Mouse (Mus musculus): Measurements from ENCODE around the gene Slc16a11. TPM values are rescaled to one million over a fixed set of nuclear protein-coding genes. Genes with fewer than 3 reads are reported as not detected.
A peak's percentile ranks its signal among the peaks of the same experiment; 100 is the strongest.

Gene Slc16a11
- polyA plus RNA-seq, 1 experiment from 2014 or later: 1.5 TPM

- H3K4me3 ChIP-seq: no peak overlapping the region
- no peaks in the 10 kb centered on the region for H3K4me1 ChIP-seq (replicated peaks)
- H3K9me3 ChIP-seq: peaks cover 2% of the 10 kb centered on the region; the same call in 1 of the 2 replicates
- no peak for DNase-seq (ENCODE audit: low spot score)
- H3K36me3 ChIP-seq: no peaks in the 10 kb centered on the region
- H3K27ac ChIP-seq: no peak overlapping the region
- whole genome bisulfite sequencing: 95% methylated on average over 4 of the region's 4 CpGs
- no peaks in the 10 kb centered on the region for H3K27me3 ChIP-seq (ENCODE audit: insufficient read depth, poor library complexity, severe bottlenecking)
These were observed 32.1 kb upstream of the Slc16a11 start for GRCm38 (mm10) chr11:70180496-70180895.

GRCm38 (mm10) chr11:70185120-70185519 is 27.4 kb upstream of the Slc16a11 start:
- Histone ChIP-seq H3K36me3 (no peaks in the 10 kb centered on the region), H3K4me3 (no peak overlapping the region), H3K27me3 (ENCODE audit: insufficient read depth, poor library complexity, severe bottlenecking) (no peaks in the 10 kb centered on the region), H3K4me1 (replicated peaks) (no peaks in the 10 kb centered on the region), H3K9me3 (no peaks in the 10 kb centered on the region), H3K27ac (no peak overlapping the region)
- 85% methylated on average over 7 of the region's 7 CpGs for WGBS
- DNase-seq (ENCODE audit: low spot score): no peak

GRCm38 (mm10) chr11:70189319-70190134 is 23.0 kb upstream of the Slc16a11 start:
- Histone ChIP-seq H3K4me3 (no peak overlapping the region), H3K27ac (no peak overlapping the region), H3K9me3 (no peaks in the 10 kb centered on the region), H3K36me3 (no peaks in the 10 kb centered on the region), H3K4me1 (replicated peaks) (no peaks in the 10 kb centered on the region), H3K27me3 (ENCODE audit: insufficient read depth, poor library complexity, severe bottlenecking) (no peaks in the 10 kb centered on the region)
- WGBS: 88% methylated on average over 28 of the region's 28 CpGs
- DNase-seq (ENCODE audit: low spot score): no peak

GRCm38 (mm10) chr11:70191188-70191587 is 21.4 kb upstream of the Slc16a11 start:
- Histone ChIP-seq H3K9me3 (no peaks in the 10 kb centered on the region), H3K27me3 (ENCODE audit: insufficient read depth, poor library complexity, severe bottlenecking) (no peaks in the 10 kb centered on the region)
- 84% methylated on average over 6 of the region's 6 CpGs for WGBS

GRCm38 (mm10) chr11:70192157-70192556 is 20.4 kb upstream of the Slc16a11 start:
- DNase-seq (ENCODE audit: low spot score): no peak
- 85% methylated on average over 4 of the region's 4 CpGs for WGBS
- no peaks in the 10 kb centered on the region for H3K4me1 ChIP-seq (replicated peaks)

More at GRCm38 (mm10) chr11:70191188-70191587, 21.4 kb upstream of the Slc16a11 start:
- H3K4me1 ChIP-seq (replicated peaks): no peaks in the 10 kb centered on the region
- no peak overlapping the region for H3K4me3 ChIP-seq
- no peak overlapping the region for H3K27ac ChIP-seq
- no peak for DNase-seq (ENCODE audit: low spot score)
- no peaks in the 10 kb centered on the region for H3K36me3 ChIP-seq

GRCm38 (mm10) chr11:70193354-70194285 is 18.9 kb upstream of the Slc16a11 start:
- H3K4me1 ChIP-seq (replicated peaks): no peaks in the 10 kb centered on the region
- H3K36me3 ChIP-seq: no peaks in the 10 kb centered on the region
- H3K9me3 ChIP-seq: no peaks in the 10 kb centered on the region
- DNase-seq (ENCODE audit: low spot score): no peak
- H3K27ac ChIP-seq: no peak overlapping the region
- no peaks in the 10 kb centered on the region for H3K27me3 ChIP-seq (ENCODE audit: insufficient read depth, poor library complexity, severe bottlenecking)
- no peak overlapping the region for H3K4me3 ChIP-seq
- WGBS: 63% methylated on average over 11 of the region's 11 CpGs

More at GRCm38 (mm10) chr11:70192157-70192556, 20.4 kb upstream of the Slc16a11 start:
- Histone ChIP-seq H3K27ac (no peak overlapping the region), H3K9me3 (no peaks in the 10 kb centered on the region), H3K36me3 (no peaks in the 10 kb centered on the region), H3K27me3 (ENCODE audit: insufficient read depth, poor library complexity, severe bottlenecking) (no peaks in the 10 kb centered on the region), H3K4me3 (no peak overlapping the region)

GRCm38 (mm10) chr11:70198332-70198731 is 14.2 kb upstream of the Slc16a11 start:
- Histone ChIP-seq H3K4me3 (no peak overlapping the region), H3K27me3 (ENCODE audit: insufficient read depth, poor library complexity, severe bottlenecking) (no peaks in the 10 kb centered on the region), H3K27ac (no peak overlapping the region), H3K36me3 (no peaks in the 10 kb centered on the region), H3K9me3 (no peaks in the 10 kb centered on the region), H3K4me1 (replicated peaks) (peaks cover 12% of the 10 kb centered on the region; the same call in 1 of the 2 replicates)
- WGBS: 91% methylated on average over 3 of the region's 3 CpGs
- no peak for DNase-seq (ENCODE audit: low spot score)

- Histone ChIP-seq H3K27me3 (ENCODE audit: insufficient read depth, poor library complexity, severe bottlenecking) (no peaks in the 10 kb centered on the region), H3K9me3 (no peaks in the 10 kb centered on the region), H3K4me3 (no peak overlapping the region), H3K27ac (no peak overlapping the region), H3K4me1 (replicated peaks) (peaks cover 12% of the 10 kb centered on the region; the same call in 1 of the 2 replicates), H3K36me3 (no peaks in the 10 kb centered on the region)
- no peak for DNase-seq (ENCODE audit: low spot score)
- 85% methylated on average over 8 of the region's 8 CpGs for WGBS
These were observed 13.4 kb upstream of the Slc16a11 start for GRCm38 (mm10) chr11:70199107-70199506.

- no peaks in the 10 kb centered on the region for H3K27me3 ChIP-seq (ENCODE audit: insufficient read depth, poor library complexity, severe bottlenecking)
- H3K4me3 ChIP-seq: no peak overlapping the region
- DNase-seq (ENCODE audit: low spot score): no peak
- H3K36me3 ChIP-seq: no peaks in the 10 kb centered on the region
- H3K27ac ChIP-seq: no peak overlapping the region
- WGBS: 86% methylated on average over 5 of the region's 5 CpGs
- peaks cover 12% of the 10 kb centered on the region; the same call in 1 of the 2 replicates for H3K4me1 ChIP-seq (replicated peaks)
- no peaks in the 10 kb centered on the region for H3K9me3 ChIP-seq
These were observed 12.4 kb upstream of the Slc16a11 start for GRCm38 (mm10) chr11:70200036-70200608.

GRCm38 (mm10) chr11:70201691-70202090 is 10.9 kb upstream of the Slc16a11 start:
- H3K4me1 ChIP-seq (replicated peaks): peaks cover 12% of the 10 kb centered on the region; the same call in 1 of the 2 replicates
- 41% methylated on average over 5 of the region's 5 CpGs for WGBS
- no peaks in the 10 kb centered on the region for H3K36me3 ChIP-seq
- no peak overlapping the region for H3K27ac ChIP-seq
- DNase-seq (ENCODE audit: low spot score): peak; percentile 84
- no peak overlapping the region for H3K4me3 ChIP-seq
- no peaks in the 10 kb centered on the region for H3K27me3 ChIP-seq (ENCODE audit: insufficient read depth, poor library complexity, severe bottlenecking)
- H3K9me3 ChIP-seq: no peaks in the 10 kb centered on the region

- no peaks in the 10 kb centered on the region for H3K36me3 ChIP-seq
- 81% methylated on average over 2 of the region's 2 CpGs for WGBS
These were observed 5.8 kb upstream of the Slc16a11 start for GRCm38 (mm10) chr11:70206801-70207200.

GRCm38 (mm10) chr11:70207283-70207682 is 5.3 kb upstream of the Slc16a11 start:
- no peaks in the 10 kb centered on the region for H3K36me3 ChIP-seq
- no peaks in the 10 kb centered on the region for H3K4me1 ChIP-seq (replicated peaks)
- peaks cover 4% of the 10 kb centered on the region for H3K27me3 ChIP-seq (ENCODE audit: insufficient read depth, poor library complexity, severe bottlenecking)
- no peak overlapping the region for H3K27ac ChIP-seq
- H3K4me3 ChIP-seq: no peak overlapping the region
- WGBS: 89% methylated on average over 7 of the region's 7 CpGs
- no peaks in the 10 kb centered on the region for H3K9me3 ChIP-seq
- no peak for DNase-seq (ENCODE audit: low spot score)

More at GRCm38 (mm10) chr11:70206801-70207200, 5.8 kb upstream of the Slc16a11 start:
- H3K27ac ChIP-seq: no peak overlapping the region
- H3K9me3 ChIP-seq: no peaks in the 10 kb centered on the region
- H3K4me1 ChIP-seq (replicated peaks): no peaks in the 10 kb centered on the region
- DNase-seq (ENCODE audit: low spot score): no peak
- H3K27me3 ChIP-seq (ENCODE audit: insufficient read depth, poor library complexity, severe bottlenecking): no peaks in the 10 kb centered on the region
- H3K4me3 ChIP-seq: no peak overlapping the region
